In the genomic region with DNA sequence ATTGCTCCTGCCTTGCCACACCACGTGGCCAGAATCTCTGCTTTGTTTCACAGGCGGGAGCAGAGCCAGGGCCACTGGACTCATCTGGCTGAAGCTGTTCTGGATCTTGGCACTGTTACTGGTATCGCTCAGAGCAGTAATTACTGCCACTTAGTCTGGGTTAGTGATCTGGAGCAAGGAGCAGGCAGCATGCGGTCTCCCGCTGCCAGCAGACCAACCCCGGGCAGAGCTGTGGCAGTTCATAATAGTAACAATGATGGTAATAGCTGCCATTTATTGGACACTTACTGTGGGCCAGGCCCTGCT, we compare ENCODE assay signal across 8 mouse cellular contexts.
DNase-seq lines count a peak whose midpoint lies in the region.

No protein-coding gene starts in this region.

- peak; percentile 37 to 68 for DNase-seq in adrenal gland, adult (ENCODE audit: inconsistent age in 2 of 2, low spot score in 1 of 2)
- DNase-seq in adrenal gland, postnatal 4 days (ENCODE audit: low spot score in 2 of 2) = no peak
- DNase-seq in ovary, adult 18-20 months (ENCODE audit: low spot score) = peak; percentile 2
- no peak for DNase-seq in ovary, postnatal 10 days (ENCODE audit: low spot score)
- peak; percentile 7 to 27 for DNase-seq in layer of hippocampus, adult 18-20 months (ENCODE audit: low spot score in 2 of 2)
- DNase-seq in skeletal muscle tissue, adult 2 months (ENCODE audit: low read depth, low spot score) = peak; percentile 1
- DNase-seq in cerebellum, adult 9-10 months = no peak
- DNase-seq in urinary bladder, postnatal 10 days (ENCODE audit: low spot score) = no peak

Comparison
In these comparisons a context has a peak if more than half of its experiments do, and no peak if none do; other contexts are left out.
1. DNase-seq: peak in adrenal gland, adult (2 of 2), ovary, adult 18-20 months (single experiment), layer of hippocampus, adult 18-20 months (2 of 2) and skeletal muscle tissue, adult 2 months (single experiment); none in adrenal gland, postnatal 4 days (0 of 2), ovary, postnatal 10 days (single experiment), cerebellum, adult 9-10 months (single experiment) and urinary bladder, postnatal 10 days (single experiment).